Mouse (Mus musculus): ENCODE measurements around the gene 9130008F23Rik. TPM values are rescaled to one million over a fixed set of nuclear protein-coding genes. Genes with fewer than 3 reads are reported as not detected.

Gene 9130008F23Rik
- polyA plus RNA-seq (2012; rRNA removed): 0.19 and 0.42 TPM in 2 replicates

GRCm38 (mm10) chr17:40879924-40880691 lies at the start of gene 9130008F23Rik:
Gene 9130008F23Rik, minus strand, starts transcription at chr17:40880559.
- TF ChIP-seq POLR2A (IDR thresholded peaks at IDR 0.05; ENCODE audit: extremely low read depth, insufficient read depth, low read length) (no peak), CTCF (IDR thresholded peaks at IDR 0.05; ENCODE audit: extremely low read depth, insufficient read depth, low read length) (no peak)
- Histone ChIP-seq H3K4me3 (ENCODE audit: insufficient read depth, low read length) (peak within 1 kb of the TSS; percentile 68), H3K4me1 (ENCODE audit: control insufficient read depth, insufficient read depth, low read length) (no peaks in the 10 kb centered on the region)

GRCm38 (mm10) chr17:40915499-40915898 lies 35.1 kb upstream of the 9130008F23Rik start:
- Histone ChIP-seq H3K27ac (ENCODE audit: insufficient read depth, low read length) (no peak overlapping the region), H3K4me3 (ENCODE audit: insufficient read depth, low read length) (no peak overlapping the region), H3K4me1 (ENCODE audit: control insufficient read depth, insufficient read depth, low read length) (no peaks in the 10 kb centered on the region)
- TF ChIP-seq POLR2A (IDR thresholded peaks at IDR 0.05; ENCODE audit: extremely low read depth, insufficient read depth, low read length) (no peak), CTCF (IDR thresholded peaks at IDR 0.05; ENCODE audit: extremely low read depth, insufficient read depth, low read length) (no peak)

More at GRCm38 (mm10) chr17:40879924-40880691, at the start of gene 9130008F23Rik:
- no peak within 1 kb of the TSS for H3K27ac ChIP-seq (ENCODE audit: insufficient read depth, low read length)

DNA sequence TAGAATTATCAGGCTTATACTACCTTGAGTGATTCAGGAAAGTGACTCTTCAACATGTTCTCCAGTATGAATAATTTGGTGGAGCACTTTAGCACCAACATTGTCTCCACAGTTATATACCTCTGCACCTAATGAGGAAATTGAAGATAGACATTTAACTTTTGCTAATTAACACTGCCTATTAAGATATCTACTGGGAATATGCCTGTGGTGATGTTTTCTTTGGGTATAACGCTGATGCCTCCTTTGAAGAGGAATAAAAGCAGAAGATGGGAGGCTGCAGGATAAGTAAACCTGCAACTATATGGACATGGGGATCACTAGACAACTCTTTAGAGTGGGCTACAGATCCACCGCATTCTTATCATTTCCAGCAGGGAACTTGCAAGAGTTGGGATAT lies 33.9 kb upstream of the 9130008F23Rik start, which contains the start of gene Glyatl3:
Glyatl3 (minus strand) TSS at position 101 of the 400 bp plus-strand sequence.
- no peaks in the 10 kb centered on the region for H3K4me1 ChIP-seq (ENCODE audit: control insufficient read depth, insufficient read depth, low read length)
- no peak for TF ChIP-seq CTCF (IDR thresholded peaks at IDR 0.05; ENCODE audit: extremely low read depth, insufficient read depth, low read length)
- TF ChIP-seq POLR2A (IDR thresholded peaks at IDR 0.05; ENCODE audit: extremely low read depth, insufficient read depth, low read length): no peak
- no peak within 1 kb of the TSS for H3K4me3 ChIP-seq (ENCODE audit: insufficient read depth, low read length)
- no peak within 1 kb of the TSS for H3K27ac ChIP-seq (ENCODE audit: insufficient read depth, low read length)

DNA sequence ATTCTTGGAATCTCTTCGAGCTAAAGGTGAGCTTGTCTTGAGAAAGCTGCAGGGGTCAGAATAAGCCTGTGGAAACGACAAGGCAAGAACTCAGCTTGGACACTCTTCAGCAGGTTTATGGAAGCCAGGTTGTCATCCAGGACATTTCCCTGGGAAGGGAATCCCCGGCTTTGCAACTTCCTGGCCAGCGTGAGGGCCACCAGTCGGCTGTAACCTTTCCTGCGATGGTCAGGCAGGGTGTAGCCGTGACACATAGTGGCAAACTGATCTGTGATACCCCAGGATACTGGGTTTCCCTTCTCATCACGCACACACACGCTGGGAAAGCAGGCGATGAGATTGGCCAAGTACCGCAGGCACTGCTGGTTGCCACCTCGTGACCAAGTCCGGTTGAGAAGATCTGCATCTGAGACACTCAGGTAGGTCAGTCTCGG lies 24.4 kb upstream of the 9130008F23Rik start:
- TF ChIP-seq CTCF (IDR thresholded peaks at IDR 0.05; ENCODE audit: extremely low read depth, insufficient read depth, low read length) (no peak), POLR2A (IDR thresholded peaks at IDR 0.05; ENCODE audit: extremely low read depth, insufficient read depth, low read length) (no peak)
- Histone ChIP-seq H3K27ac (ENCODE audit: insufficient read depth, low read length) (no peak overlapping the region), H3K4me1 (ENCODE audit: control insufficient read depth, insufficient read depth, low read length) (no peaks in the 10 kb centered on the region), H3K4me3 (ENCODE audit: insufficient read depth, low read length) (no peak overlapping the region)

DNA sequence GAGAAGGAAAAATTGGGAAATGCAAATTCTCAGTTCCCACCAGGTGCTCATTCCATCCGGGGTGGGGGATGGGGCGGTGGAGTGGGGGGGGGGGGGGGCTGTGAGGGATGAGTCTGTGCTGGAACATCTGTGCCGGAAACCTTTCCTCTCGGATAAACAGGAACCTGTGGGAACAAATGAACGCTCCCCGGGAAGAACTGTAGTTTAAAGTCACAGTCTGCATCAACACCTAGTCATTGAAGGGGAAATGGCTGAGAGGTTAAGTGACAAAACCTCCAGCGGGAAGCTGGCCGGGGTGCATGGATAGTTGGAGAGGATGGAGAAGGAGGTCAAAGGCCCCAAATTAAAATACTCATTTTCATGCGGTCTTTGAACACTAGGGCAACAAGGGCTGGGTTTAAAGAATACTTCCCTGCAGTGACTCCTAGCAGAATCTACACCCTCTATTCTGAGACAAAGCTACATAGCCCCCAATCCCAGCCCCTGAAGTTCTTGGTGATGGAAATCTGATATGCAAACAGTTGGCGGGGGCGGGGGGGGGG lies 23.8 kb upstream of the 9130008F23Rik start:
- Histone ChIP-seq H3K4me1 (ENCODE audit: control insufficient read depth, insufficient read depth, low read length) (no peaks in the 10 kb centered on the region), H3K27ac (ENCODE audit: insufficient read depth, low read length) (no peak overlapping the region), H3K4me3 (ENCODE audit: insufficient read depth, low read length) (no peak overlapping the region)
- TF ChIP-seq POLR2A (IDR thresholded peaks at IDR 0.05; ENCODE audit: extremely low read depth, insufficient read depth, low read length) (no peak), CTCF (IDR thresholded peaks at IDR 0.05; ENCODE audit: extremely low read depth, insufficient read depth, low read length) (no peak)

GRCm38 (mm10) chr17:40903345-40903744 lies 23.0 kb upstream of the 9130008F23Rik start:
- Histone ChIP-seq H3K4me3 (ENCODE audit: insufficient read depth, low read length) (no peak overlapping the region), H3K4me1 (ENCODE audit: control insufficient read depth, insufficient read depth, low read length) (no peaks in the 10 kb centered on the region), H3K27ac (ENCODE audit: insufficient read depth, low read length) (no peak overlapping the region)
- TF ChIP-seq POLR2A (IDR thresholded peaks at IDR 0.05; ENCODE audit: extremely low read depth, insufficient read depth, low read length): no peak
- no peak for TF ChIP-seq CTCF (IDR thresholded peaks at IDR 0.05; ENCODE audit: extremely low read depth, insufficient read depth, low read length)

DNA sequence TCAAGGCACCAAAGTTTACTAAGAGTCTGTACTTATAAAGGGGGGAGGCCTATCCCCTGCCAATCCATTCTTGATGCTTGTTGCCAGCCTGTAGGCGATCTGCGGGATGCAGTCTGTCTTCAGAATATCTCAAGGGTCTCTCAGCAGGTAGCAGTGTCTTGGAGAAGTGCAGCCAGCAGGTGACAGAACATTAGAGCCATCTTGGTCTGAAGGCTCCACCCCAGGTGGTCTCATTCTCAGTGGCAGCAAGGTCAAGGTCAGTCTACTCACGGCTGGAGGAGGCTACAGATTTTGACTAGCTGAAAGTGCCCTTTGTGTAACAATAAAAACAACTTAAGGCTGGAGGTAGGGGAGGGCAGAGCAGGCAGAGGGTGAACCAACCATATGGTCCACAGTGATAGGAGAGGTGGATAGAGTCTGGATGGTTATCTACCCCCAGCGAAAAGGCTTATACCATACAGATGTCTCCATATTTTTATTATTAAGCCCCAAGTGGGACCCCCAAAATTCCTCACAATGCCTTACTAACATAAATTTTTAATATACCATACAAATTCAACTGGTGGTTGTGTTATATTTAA lies 19.5 kb upstream of the 9130008F23Rik start:
- no peaks in the 10 kb centered on the region for H3K4me1 ChIP-seq (ENCODE audit: control insufficient read depth, insufficient read depth, low read length)
- TF ChIP-seq POLR2A (IDR thresholded peaks at IDR 0.05; ENCODE audit: extremely low read depth, insufficient read depth, low read length): no peak
- no peak for TF ChIP-seq CTCF (IDR thresholded peaks at IDR 0.05; ENCODE audit: extremely low read depth, insufficient read depth, low read length)
- H3K4me3 ChIP-seq (ENCODE audit: insufficient read depth, low read length): no peak overlapping the region
- H3K27ac ChIP-seq (ENCODE audit: insufficient read depth, low read length): no peak overlapping the region

DNA sequence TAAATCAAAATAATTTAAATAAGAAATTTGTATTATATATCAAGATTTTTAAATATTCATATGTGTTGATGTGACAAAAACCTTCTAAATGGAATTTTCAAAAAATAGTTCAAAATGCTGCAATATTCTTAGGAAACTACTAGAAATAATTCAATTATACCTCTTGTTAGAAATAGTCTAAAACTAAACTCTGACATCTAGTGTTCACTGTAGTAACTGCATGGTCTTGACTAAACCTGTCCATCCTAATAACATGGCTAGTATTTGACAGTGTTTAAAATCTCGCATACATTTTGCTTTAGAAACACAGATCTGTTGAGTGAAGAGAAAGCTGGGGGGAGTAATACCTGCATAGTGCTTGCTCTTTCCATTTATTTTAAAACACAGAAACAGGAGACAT lies 16.5 kb upstream of the 9130008F23Rik start:
- Histone ChIP-seq H3K4me1 (ENCODE audit: control insufficient read depth, insufficient read depth, low read length) (no peaks in the 10 kb centered on the region), H3K4me3 (ENCODE audit: insufficient read depth, low read length) (no peak overlapping the region), H3K27ac (ENCODE audit: insufficient read depth, low read length) (no peak overlapping the region)
- TF ChIP-seq POLR2A (IDR thresholded peaks at IDR 0.05; ENCODE audit: extremely low read depth, insufficient read depth, low read length): no peak
- no peak for TF ChIP-seq CTCF (IDR thresholded peaks at IDR 0.05; ENCODE audit: extremely low read depth, insufficient read depth, low read length)

DNA sequence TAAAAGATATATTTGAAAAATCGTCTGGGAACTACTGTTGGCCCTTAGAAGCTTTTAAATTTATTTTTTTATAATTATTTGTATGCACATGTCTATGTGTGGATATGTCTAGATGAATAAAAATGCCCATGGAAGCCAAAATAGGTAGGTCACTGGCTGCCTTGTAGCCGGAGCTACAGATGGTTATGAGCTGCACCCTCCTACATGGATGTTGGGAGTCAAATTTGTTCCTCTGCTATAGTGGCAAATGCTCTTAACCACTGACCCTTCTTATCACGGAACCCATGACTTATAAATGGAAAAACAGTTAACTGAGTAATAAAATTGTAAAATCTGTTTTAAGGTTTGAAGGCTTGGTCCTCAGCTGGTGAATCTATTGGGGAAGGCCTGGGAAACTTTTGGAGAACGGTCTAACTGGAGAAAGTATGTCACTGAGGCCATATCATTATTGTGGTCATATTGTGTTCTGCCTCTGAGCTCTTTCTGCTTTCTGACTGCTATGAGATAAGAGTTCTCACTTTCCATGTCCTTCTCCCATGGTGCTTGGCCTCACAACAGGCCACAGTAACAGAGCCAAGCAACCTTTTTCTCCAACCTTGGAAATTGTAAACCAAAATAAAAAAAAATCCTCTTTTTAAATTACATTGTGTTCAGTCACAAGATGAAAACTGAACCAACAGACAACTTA lies 7.6 kb upstream of the 9130008F23Rik start:
- TF ChIP-seq CTCF (IDR thresholded peaks at IDR 0.05; ENCODE audit: extremely low read depth, insufficient read depth, low read length): no peak
- TF ChIP-seq POLR2A (IDR thresholded peaks at IDR 0.05; ENCODE audit: extremely low read depth, insufficient read depth, low read length): no peak
- Histone ChIP-seq H3K27ac (ENCODE audit: insufficient read depth, low read length) (no peak overlapping the region), H3K4me1 (ENCODE audit: control insufficient read depth, insufficient read depth, low read length) (no peaks in the 10 kb centered on the region), H3K4me3 (ENCODE audit: insufficient read depth, low read length) (no peak overlapping the region)
